In the genomic region with DNA sequence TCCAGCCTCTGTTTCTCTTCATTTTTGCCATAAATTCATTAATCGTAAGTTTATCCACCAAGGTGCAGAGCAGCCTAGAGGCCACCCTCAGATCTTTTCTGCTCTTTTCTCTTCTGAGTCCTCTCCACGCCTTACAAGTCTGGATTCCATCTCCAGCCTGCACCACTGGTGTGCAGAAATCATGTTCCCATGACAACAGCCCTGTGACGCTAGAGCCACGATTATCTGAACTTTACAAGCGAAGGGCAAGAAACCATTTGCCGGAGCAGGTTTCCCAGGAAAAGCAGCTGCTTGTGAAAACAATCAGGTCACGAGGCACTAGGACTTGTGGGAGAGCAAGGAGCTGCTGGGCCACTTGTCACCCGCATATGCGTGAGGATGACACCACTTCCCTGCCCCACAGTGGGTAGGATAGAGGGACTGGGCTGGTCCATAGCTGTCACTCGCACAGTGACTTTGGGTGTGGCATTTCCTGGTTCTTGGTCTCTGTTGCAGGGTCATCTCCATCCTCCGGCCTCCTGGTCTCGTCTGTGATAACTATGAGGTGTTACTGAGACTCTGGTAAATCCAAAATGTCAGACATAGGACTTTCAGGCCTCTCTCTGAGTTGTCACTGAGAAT, we compare ENCODE assay signal across 24 mouse cellular contexts. TPM values are rescaled to one million over a fixed set of nuclear protein-coding genes. Genes with fewer than 3 reads are reported as not detected.
DNase-seq lines count a peak whose midpoint lies in the region; ATAC-seq and TF ChIP-seq lines count a peak whose summit lies in the region.
"Had no signal": no experiment of that assay in that cellular context is flagged by ENCODE, and none has a peak within 500 bp of the region (broad histone marks: within the 10 kb centered on the region; RNA-seq: fewer than 3 reads in every experiment).

No protein-coding gene starts in this region.

- H3K4me1 ChIP-seq in forebrain, postnatal 0 days (ENCODE audit: insufficient read depth) = no peaks in the 10 kb centered on the region
- no peaks in the 10 kb centered on the region for H3K4me1 ChIP-seq in forebrain, embryonic 15.5 days
- no peaks in the 10 kb centered on the region for H3K4me1 ChIP-seq in lung, embryonic 14.5 days (ENCODE audit: insufficient read depth)
- H3K4me1 ChIP-seq in lung, adult 2 months (ENCODE audit: control insufficient read depth, insufficient read depth, low read length) = no peaks in the 10 kb centered on the region
- H3K4me1 ChIP-seq: forebrain, embryonic 12.5 days; hindbrain, embryonic 13.5 days; neural tube, embryonic 12.5 days had no signal

- H3K4me3 ChIP-seq in forebrain, postnatal 0 days (ENCODE audit: low read depth, low read length) = no peak overlapping the region
- no peak overlapping the region for H3K4me3 ChIP-seq in forebrain, embryonic 15.5 days
- H3K4me3 ChIP-seq in lung, embryonic 14.5 days (ENCODE audit: low read depth, low read length) = no peak overlapping the region
- H3K4me3 ChIP-seq in lung, adult 2 months (replicated peaks; ENCODE audit: extremely low read depth, low read depth, low read length) = no peak overlapping the region
- H3K4me3 ChIP-seq: forebrain, embryonic 12.5 days; hindbrain, embryonic 13.5 days; neural tube, embryonic 12.5 days had no signal

- TF ChIP-seq POLR2A in lung, adult 2 months (IDR thresholded peaks at IDR 0.05; ENCODE audit: borderline replicate concordance, extremely low read depth, low read depth, low read length) = no peak

- H3K9me3 ChIP-seq in forebrain, postnatal 0 days (ENCODE audit: low read length) = no peaks in the 10 kb centered on the region
- H3K9me3 ChIP-seq in forebrain, embryonic 15.5 days = no peaks in the 10 kb centered on the region
- H3K9me3 ChIP-seq in lung, embryonic 14.5 days (ENCODE audit: low read depth, low read length) = no peaks in the 10 kb centered on the region
- H3K9me3 ChIP-seq: forebrain, embryonic 12.5 days; hindbrain, embryonic 13.5 days; neural tube, embryonic 12.5 days had no signal

- no peak for TF ChIP-seq CTCF in forebrain, postnatal 0 days (IDR thresholded peaks at IDR 0.05; ENCODE audit: low read depth)
- no peak for TF ChIP-seq CTCF in lung, embryonic 14.5 days (IDR thresholded peaks at IDR 0.05; ENCODE audit: low read depth)
- no peak for TF ChIP-seq CTCF in lung, adult 2 months (IDR thresholded peaks at IDR 0.05; ENCODE audit: insufficient read depth, low read length)

- no peak overlapping the region for H3K27ac ChIP-seq in forebrain, postnatal 0 days (ENCODE audit: low read depth, low read length)
- no peak overlapping the region for H3K27ac ChIP-seq in forebrain, embryonic 15.5 days (replicated peaks)
- no peak overlapping the region for H3K27ac ChIP-seq in lung, embryonic 14.5 days (ENCODE audit: low read depth)
- H3K27ac ChIP-seq: forebrain, embryonic 12.5 days; hindbrain, embryonic 13.5 days; liver, embryonic 14.5 days; neural tube, embryonic 12.5 days had no signal

- peak; percentile 28 for DNase-seq in forebrain, postnatal 0 days
- DNase-seq in lung, embryonic 14.5 days = peak; percentile 17
- DNase-seq in lung, adult 2 months = no peak
- peak; percentile 43 to 45 for DNase-seq in right cerebral cortex, postnatal 10 days (ENCODE audit: low spot score in 2 of 2)
- no peak for DNase-seq in right cerebral cortex, postnatal 4 days
- DNase-seq: cerebellum, adult 9-11 months; gastrocnemius, postnatal 25 days; kidney, adult 18-20 months; kidney, postnatal 10 days had no signal

- no peak overlapping the region for H3K4me2 ChIP-seq in forebrain, postnatal 0 days (ENCODE audit: low read depth)
- no peak overlapping the region for H3K4me2 ChIP-seq in forebrain, embryonic 15.5 days (replicated peaks)
- no peak overlapping the region for H3K4me2 ChIP-seq in lung, embryonic 14.5 days
- H3K4me2 ChIP-seq: forebrain, embryonic 12.5 days; hindbrain, embryonic 13.5 days; neural tube, embryonic 12.5 days had no signal

- no peak overlapping the region for H3K9ac ChIP-seq in forebrain, postnatal 0 days
- no peak overlapping the region for H3K9ac ChIP-seq in forebrain, embryonic 15.5 days (replicated peaks)
- no peak overlapping the region for H3K9ac ChIP-seq in lung, embryonic 14.5 days
- H3K9ac ChIP-seq: forebrain, embryonic 12.5 days; hindbrain, embryonic 13.5 days; liver, embryonic 14.5 days; neural tube, embryonic 12.5 days had no signal

- ATAC-seq in forebrain, postnatal 0 days = peak; percentile 74
- ATAC-seq in forebrain, embryonic 15.5 days (replicated peaks) = no peak
- no peak for ATAC-seq in lung, embryonic 14.5 days (ENCODE audit: insufficient read depth)
- no peak for ATAC-seq in inflammation-experienced regulatory T-cells, adult 6 months
- ATAC-seq: lung, postnatal 0 days had no signal

- 68% methylated on average over 12 of the region's 12 CpGs for WGBS in forebrain, postnatal 0 days
- WGBS in forebrain, embryonic 15.5 days = 79% methylated on average over 12 of the region's 12 CpGs
- WGBS in lung, embryonic 14.5 days = 24% methylated on average over 12 of the region's 12 CpGs
- WGBS in lung, adult 2 months = 38% methylated on average over 12 of the region's 12 CpGs

- no peaks in the 10 kb centered on the region for H3K36me3 ChIP-seq in forebrain, postnatal 0 days (ENCODE audit: insufficient read depth)
- no peaks in the 10 kb centered on the region for H3K36me3 ChIP-seq in forebrain, embryonic 15.5 days
- no peaks in the 10 kb centered on the region for H3K36me3 ChIP-seq in lung, embryonic 14.5 days (ENCODE audit: insufficient read depth)
- H3K36me3 ChIP-seq: forebrain, embryonic 12.5 days; hindbrain, embryonic 13.5 days; neural tube, embryonic 12.5 days had no signal

- H3K27me3 ChIP-seq in forebrain, postnatal 0 days (ENCODE audit: insufficient read depth, low read length) = no peaks in the 10 kb centered on the region
- 0 out of 2 replicates have a peak, but pooled peaks cover 2% of the 10 kb centered on the region for H3K27me3 ChIP-seq in forebrain, embryonic 15.5 days
- H3K27me3 ChIP-seq in lung, embryonic 14.5 days (ENCODE audit: insufficient read depth, low read length) = no peaks in the 10 kb centered on the region
- H3K27me3 ChIP-seq: forebrain, embryonic 12.5 days; hindbrain, embryonic 13.5 days; neural tube, embryonic 12.5 days had no signal

RNA-seq across cellular contexts. Expression of a gene that starts 16.6 kb away (rescaled TPM):
- total RNA-seq in forebrain, postnatal 0 days (2014; rRNA removed) = not detected in 2 replicates
- not detected in 2 replicates for polyA plus RNA-seq in forebrain, postnatal 0 days (2015; fragmentation: Nextera tagmentation; extraction: Ambion mirVana)
- polyA plus RNA-seq in forebrain, embryonic 15.5 days (2015; fragmentation: Nextera tagmentation; extraction: Ambion mirVana) = not detected in 2 replicates
- polyA plus RNA-seq in lung, embryonic 14.5 days (2014; fragmentation: Nextera tagmentation; extraction: Ambion mirVana) = not detected in 2 replicates
- polyA plus RNA-seq in lung, adult 2 months (2012; rRNA removed) = 0.18 TPM in 1 of 2 replicates, not detected in the other
- not detected for polyA plus RNA-seq in inflammation-experienced regulatory T-cells, adult 6 months (2017; shearing (Covaris generic))
- total RNA-seq: gastrocnemius, postnatal 25 days; layer of hippocampus, adult 8-10 months; left cerebral cortex, postnatal 25 days; monocyte, adult 5-6 weeks had no signal
- polyA plus RNA-seq: C2C12; cortical plate, adult 2 months; embryonic facial prominence, embryonic 11.5 days; forebrain, embryonic 12.5 days; heart, embryonic 16.5 days; hindbrain, embryonic 13.5 days; limb, embryonic 14.5 days; liver, embryonic 14.5 days; lung, postnatal 0 days; neural tube, embryonic 12.5 days had no signal

RNA-seq across cellular contexts. Expression of a gene that starts 23.5 kb away (rescaled TPM):
- total RNA-seq in forebrain, postnatal 0 days (2014; rRNA removed) = 0.23 and 0.33 TPM in 2 replicates
- 0.67 and 1.3 TPM in 2 replicates for polyA plus RNA-seq in forebrain, postnatal 0 days (2015; fragmentation: Nextera tagmentation; extraction: Ambion mirVana)
- polyA plus RNA-seq in forebrain, embryonic 15.5 days (2015; fragmentation: Nextera tagmentation; extraction: Ambion mirVana) = 0.18 and 0.23 TPM in 2 replicates
- polyA plus RNA-seq in lung, embryonic 14.5 days (2014; fragmentation: Nextera tagmentation; extraction: Ambion mirVana) = 0.14 TPM in 1 of 2 replicates, not detected in the other
- polyA plus RNA-seq in lung, adult 2 months (2012; rRNA removed) = 0.07 and 63.0 TPM in 2 replicates
- not detected for polyA plus RNA-seq in inflammation-experienced regulatory T-cells, adult 6 months (2017; shearing (Covaris generic))
- total RNA-seq: gastrocnemius, postnatal 25 days; monocyte, adult 5-6 weeks had no signal
- polyA plus RNA-seq: C2C12; cortical plate, adult 2 months; hindbrain, embryonic 13.5 days; lung, postnatal 0 days had no signal

RNA-seq across cellular contexts. Expression of a gene that starts 49.2 kb away (rescaled TPM):
- total RNA-seq in forebrain, postnatal 0 days (2014; rRNA removed) = not detected in 2 replicates
- not detected in 2 replicates for polyA plus RNA-seq in forebrain, postnatal 0 days (2015; fragmentation: Nextera tagmentation; extraction: Ambion mirVana)
- not detected in 2 replicates for polyA plus RNA-seq in forebrain, embryonic 15.5 days (2015; fragmentation: Nextera tagmentation; extraction: Ambion mirVana)
- not detected in 2 replicates for polyA plus RNA-seq in lung, embryonic 14.5 days (2014; fragmentation: Nextera tagmentation; extraction: Ambion mirVana)
- not detected in 2 replicates for polyA plus RNA-seq in lung, adult 2 months (2012; rRNA removed)
- polyA plus RNA-seq in inflammation-experienced regulatory T-cells, adult 6 months (2017; shearing (Covaris generic)) = not detected
- total RNA-seq: gastrocnemius, postnatal 25 days; layer of hippocampus, adult 8-10 months; left cerebral cortex, postnatal 25 days; monocyte, adult 5-6 weeks had no signal
- polyA plus RNA-seq: C2C12; cortical plate, adult 2 months; embryonic facial prominence, embryonic 11.5 days; forebrain, embryonic 12.5 days; heart, embryonic 16.5 days; hindbrain, embryonic 13.5 days; limb, embryonic 14.5 days; liver, embryonic 14.5 days; lung, postnatal 0 days; neural tube, embryonic 12.5 days had no signal

RNA-seq across cellular contexts. Expression of a gene that starts 49.3 kb away (rescaled TPM):
- 0.15 TPM in 1 of 2 replicates, not detected in the other for total RNA-seq in forebrain, postnatal 0 days (2014; rRNA removed)
- not detected in 2 replicates for polyA plus RNA-seq in forebrain, postnatal 0 days (2015; fragmentation: Nextera tagmentation; extraction: Ambion mirVana)
- polyA plus RNA-seq in forebrain, embryonic 15.5 days (2015; fragmentation: Nextera tagmentation; extraction: Ambion mirVana) = not detected in 2 replicates
- polyA plus RNA-seq in lung, embryonic 14.5 days (2014; fragmentation: Nextera tagmentation; extraction: Ambion mirVana) = 0.14 and 0.33 TPM in 2 replicates
- 3.6 and 5.9 TPM in 2 replicates for polyA plus RNA-seq in lung, adult 2 months (2012; rRNA removed)
- 1 to 10 TPM in 1 of 3 experiments, under 1 TPM in 2; 0.22 to 1.2 (median 0.31) TPM for polyA plus RNA-seq in inflammation-experienced regulatory T-cells, adult 6 months (2017; shearing (Covaris generic))
- polyA plus RNA-seq: forebrain, embryonic 12.5 days; hindbrain, embryonic 13.5 days; neural tube, embryonic 12.5 days had no signal

Comparison
In these comparisons a context has a peak if more than half of its experiments do, and no peak if none do; other contexts are left out.
1. DNase-seq: peak in forebrain, postnatal 0 days (single experiment), lung, embryonic 14.5 days (single experiment) and right cerebral cortex, postnatal 10 days (2 of 2); none in lung, adult 2 months (single experiment) and right cerebral cortex, postnatal 4 days (single experiment).